Mouse (Mus musculus): ENCODE results near the gene Mast4. TPM values are rescaled to one million over a fixed set of nuclear protein-coding genes. Genes with fewer than 3 reads are reported as not detected.

Mast4 gene
- polyA plus RNA-seq, 1 experiment, result 7.9 TPM

GRCm38 (mm10) chr13:103121796-103122792 is 212.2 kb downstream of the Mast4 start:
- no peak for DNase-seq (ENCODE audit: low read depth)

- DNase-seq (ENCODE audit: low read depth), result no peak
These were observed 213.6 kb downstream of the Mast4 start for GRCm38 (mm10) chr13:103120669-103121131.

DNA sequence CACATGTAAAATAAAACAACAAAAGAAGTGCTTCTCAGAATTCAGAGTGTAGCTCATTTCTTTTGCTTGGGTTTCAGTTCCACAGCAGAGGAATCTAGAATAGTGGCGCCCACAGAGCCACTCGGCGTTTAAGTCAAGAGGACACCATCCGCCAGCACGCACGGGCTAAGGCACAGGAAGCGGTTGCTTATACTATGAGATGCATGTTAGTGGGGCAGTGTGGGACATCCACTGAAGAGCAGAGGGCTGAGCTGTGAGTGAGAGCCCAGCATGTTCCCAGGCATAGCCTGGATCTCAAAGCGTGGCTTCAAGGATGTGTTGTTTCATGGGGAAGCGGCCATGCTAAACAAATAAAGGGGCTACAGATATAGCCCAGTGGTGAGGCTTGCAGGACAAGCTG is 214.6 kb downstream of the Mast4 start:
- no peak for DNase-seq (ENCODE audit: low read depth)

- DNase-seq (ENCODE audit: low read depth), result no peak
These were observed 219.2 kb downstream of the Mast4 start for GRCm38 (mm10) chr13:103115116-103115515.

GRCm38 (mm10) chr13:103114274-103114673 is 220.0 kb downstream of the Mast4 start:
- no peak for DNase-seq (ENCODE audit: low read depth)

- DNase-seq (ENCODE audit: low read depth), result peak; percentile 34
These were observed 224.4 kb downstream of the Mast4 start for GRCm38 (mm10) chr13:103109872-103110271.

DNA sequence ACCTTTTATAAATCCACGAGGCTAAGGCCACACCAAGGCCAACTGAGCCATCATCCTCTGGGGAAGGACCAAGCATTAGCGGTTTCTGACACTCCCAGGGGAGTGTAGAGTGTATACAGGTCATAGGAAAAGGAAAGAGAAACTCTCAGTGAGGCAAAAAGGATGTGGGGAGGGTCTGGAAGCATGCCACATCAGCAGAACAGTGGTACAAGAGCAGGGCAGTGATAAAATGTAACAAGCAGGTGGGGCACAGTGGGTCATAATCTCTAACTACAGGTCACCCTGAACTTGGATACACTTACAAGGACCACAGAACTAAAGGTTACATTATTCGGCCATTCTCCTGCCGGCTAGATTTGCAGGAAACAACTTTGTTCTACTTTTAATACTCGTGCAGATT is 226.9 kb downstream of the Mast4 start:
- no peak for DNase-seq (ENCODE audit: low read depth)

GRCm38 (mm10) chr13:103102598-103102997 is 231.7 kb downstream of the Mast4 start:
- DNase-seq (ENCODE audit: low read depth), result no peak

DNA sequence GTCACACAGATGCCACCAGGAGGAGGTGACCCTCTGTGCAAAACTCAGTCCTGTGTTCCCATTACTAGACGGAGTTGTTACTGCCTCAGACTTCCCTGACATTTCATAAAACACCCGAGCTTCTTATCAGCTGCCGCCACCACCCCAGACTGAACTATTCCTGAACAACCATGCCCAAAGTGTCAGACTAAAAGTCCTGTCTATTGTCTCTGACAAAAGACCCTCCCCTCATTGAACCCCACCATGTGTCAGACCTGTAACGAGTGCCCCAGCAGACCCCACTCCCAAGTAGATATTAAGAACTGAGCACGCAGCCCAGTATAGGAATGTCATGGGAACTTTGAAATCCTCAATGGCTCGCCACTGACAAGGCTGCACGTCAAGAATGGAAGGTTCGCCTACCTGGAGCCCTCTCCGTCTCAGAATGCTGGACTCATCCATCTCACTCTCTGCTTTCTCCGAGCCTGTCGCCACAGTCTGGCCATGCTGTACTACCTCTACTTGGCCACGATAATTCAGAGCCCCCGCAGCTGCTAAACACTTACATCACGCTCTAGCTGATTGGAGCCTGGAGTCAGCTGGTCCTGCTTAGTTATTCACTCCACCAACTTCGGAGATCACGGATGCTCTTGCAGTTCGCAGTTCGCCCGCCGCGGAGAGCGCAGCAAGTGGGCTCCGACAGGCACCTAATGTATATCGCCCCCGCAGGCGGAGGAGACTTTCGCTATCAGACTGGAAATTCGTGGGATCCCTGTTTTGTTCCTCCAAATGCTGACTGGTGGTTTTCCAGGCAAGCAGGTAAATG is 237.7 kb downstream of the Mast4 start:
- no peak for DNase-seq (ENCODE audit: low read depth)

GRCm38 (mm10) chr13:103095491-103095890 is 238.8 kb downstream of the Mast4 start:
- no peak for DNase-seq (ENCODE audit: low read depth)

- no peak for DNase-seq (ENCODE audit: low read depth)
These were observed 239.7 kb downstream of the Mast4 start for GRCm38 (mm10) chr13:103094595-103094994.

- no peak for DNase-seq (ENCODE audit: low read depth)
These were observed 240.6 kb downstream of the Mast4 start for GRCm38 (mm10) chr13:103093713-103094112.

GRCm38 (mm10) chr13:103085540-103086121 is 248.7 kb downstream of the Mast4 start:
- no peak for DNase-seq (ENCODE audit: low read depth)

GRCm38 (mm10) chr13:103082891-103083290 is 251.4 kb downstream of the Mast4 start:
- no peak for DNase-seq (ENCODE audit: low read depth)

DNA sequence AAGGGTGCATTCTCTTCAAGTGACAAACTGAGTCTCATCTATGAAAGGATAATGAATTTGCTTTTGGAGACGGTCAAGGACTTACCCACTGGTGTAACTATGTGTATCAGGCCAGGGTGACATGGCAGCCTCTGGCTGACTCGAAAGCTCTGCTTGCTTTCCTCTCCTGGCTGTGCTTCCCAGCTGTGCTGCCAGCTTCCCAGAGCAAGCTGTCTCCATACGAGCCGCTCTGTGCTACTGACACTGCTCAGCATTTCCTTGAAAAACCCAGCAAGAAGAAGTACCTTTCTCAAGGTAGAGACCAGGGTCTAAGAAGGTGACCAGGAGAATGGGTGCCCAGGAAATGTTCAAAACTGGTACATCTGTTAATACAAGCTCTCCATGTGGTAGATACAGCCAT is 254.5 kb downstream of the Mast4 start:
- no peak for DNase-seq (ENCODE audit: low read depth)

- no peak for DNase-seq (ENCODE audit: low read depth)
These were observed 255.5 kb downstream of the Mast4 start for GRCm38 (mm10) chr13:103078815-103079214.

GRCm38 (mm10) chr13:103073461-103073860 is 260.8 kb downstream of the Mast4 start:
- DNase-seq (ENCODE audit: low read depth), result no peak

DNA sequence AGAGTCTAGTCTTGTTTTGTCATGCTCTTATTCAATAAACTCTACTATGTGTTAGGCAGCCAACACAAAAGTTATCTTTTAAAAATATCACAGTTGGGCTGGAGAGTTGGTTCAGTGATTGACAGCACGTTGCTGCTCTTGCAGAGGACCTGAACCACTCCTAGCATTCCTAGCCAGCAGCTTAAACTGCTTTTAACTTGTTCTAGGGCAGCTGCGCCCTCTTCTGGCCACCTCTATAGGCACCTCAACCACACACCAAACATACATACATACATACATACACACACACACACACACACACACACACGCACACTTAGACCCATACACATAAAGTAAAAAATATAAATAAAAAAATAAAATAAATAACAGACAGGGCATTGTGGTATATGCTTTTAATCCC is 262.5 kb downstream of the Mast4 start:
- no peak for DNase-seq (ENCODE audit: low read depth)

DNA sequence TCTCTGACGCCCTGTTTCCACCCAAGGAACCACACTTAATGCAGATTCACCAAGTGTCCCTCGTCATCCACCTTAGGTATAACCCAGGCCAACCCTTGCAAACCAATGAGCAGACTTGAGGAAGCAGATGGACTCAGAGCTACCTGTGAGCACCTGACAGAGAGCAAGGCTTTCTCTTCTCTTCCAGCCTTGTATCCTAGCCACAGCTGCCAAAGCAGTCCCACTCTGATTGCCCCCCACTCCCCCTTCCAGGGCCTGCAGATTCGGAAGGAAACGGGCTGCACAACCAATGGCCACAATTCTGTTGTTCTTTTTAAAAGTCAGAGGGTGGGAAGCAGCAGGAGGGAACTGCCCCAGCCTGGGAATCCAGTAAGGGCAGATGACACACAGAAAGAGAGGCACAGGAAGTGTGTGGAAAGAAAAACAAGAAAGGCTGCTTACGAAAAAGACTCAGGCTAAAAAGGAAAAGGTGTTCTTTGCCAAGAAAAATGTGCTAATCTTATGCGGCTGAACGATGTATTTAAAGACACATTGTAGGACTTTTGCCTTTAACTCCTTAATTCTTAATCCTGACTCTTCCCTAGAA is 266.6 kb downstream of the Mast4 start:
- no peak for DNase-seq (ENCODE audit: low read depth)

GRCm38 (mm10) chr13:103065437-103065836 is 268.9 kb downstream of the Mast4 start:
- no peak for DNase-seq (ENCODE audit: low read depth)

DNA sequence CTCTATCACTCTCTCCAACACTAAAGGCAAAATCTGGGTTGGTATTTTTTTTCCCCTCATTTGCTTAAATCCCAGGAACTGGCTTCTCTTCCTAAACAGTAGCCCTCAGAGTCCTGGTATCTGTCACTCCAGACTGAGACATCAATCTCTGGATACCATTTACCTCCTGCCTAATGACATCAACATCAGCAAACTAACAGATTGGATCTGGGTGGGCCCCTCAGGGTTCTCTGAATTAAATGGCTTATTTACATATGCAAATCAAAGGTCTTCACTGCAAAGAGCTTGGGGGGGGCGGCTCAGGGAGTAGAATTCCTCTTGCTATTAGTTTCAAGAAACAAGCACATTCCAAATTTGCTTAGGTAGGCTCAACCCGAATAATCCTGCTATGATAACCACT is 272.6 kb downstream of the Mast4 start:
- no peak for DNase-seq (ENCODE audit: low read depth)

All from gonadal fat pad, adult 2 months (tissue).